ENCODE assay signal across 8 mouse cellular contexts in genomic region chrX:48410388-48410776, GRCm38 (mm10). TPM values are rescaled to one million over a fixed set of nuclear protein-coding genes. Genes with fewer than 3 reads are reported as not detected.
DNase-seq lines count a peak whose midpoint lies in the region; ATAC-seq and TF ChIP-seq lines count a peak whose summit lies in the region.

No protein-coding gene starts in this region.

- WGBS in kidney, postnatal 0 days: 26% methylated on average over 7 of the region's 7 CpGs
- WGBS in limb, embryonic 10.5 days: 25% methylated on average over 7 of the region's 7 CpGs

- no peaks in the 10 kb centered on the region for H3K79me2 ChIP-seq in myocyte (ENCODE audit: control insufficient read depth, insufficient read depth)

- H3K4me2 ChIP-seq in kidney, postnatal 0 days (ENCODE audit: low read length): peak overlapping the region; percentile 53; the same call in 1 of the 2 replicates
- peak overlapping the region; percentile 24 for H3K4me2 ChIP-seq in myocyte (ENCODE audit: low read depth)

- H3K4me3 ChIP-seq in kidney, postnatal 0 days (replicated peaks; ENCODE audit: low read depth, low read length): no peak overlapping the region; the same call in 1 of the 2 replicates
- peak overlapping the region; percentile 52 for H3K4me3 ChIP-seq in limb, embryonic 10.5 days
- H3K4me3 ChIP-seq in myocyte: peak overlapping the region; percentile 14

- intact Hi-C loops in gastrocnemius, postnatal 36 days (cut with DNase I): loop anchor here (2.0 to 10.0 kb wide), 2 partner anchors 130 to 416 kb away; no protein-coding TSS in a partner anchor

- no peak overlapping the region for H3K9ac ChIP-seq in kidney, postnatal 0 days (ENCODE audit: low read depth, low read length)

- TF ChIP-seq POLR2A in myocyte (IDR thresholded peaks at IDR 0.05; ENCODE audit: insufficient read length, low read depth): no peak

- H3K27me3 ChIP-seq in kidney, postnatal 0 days (ENCODE audit: insufficient read depth, low read length): no peaks in the 10 kb centered on the region
- H3K27me3 ChIP-seq in limb, embryonic 10.5 days (ENCODE audit: low read depth, poor library complexity, severe bottlenecking): 0 out of 2 replicates have a peak, but pooled peaks cover 15% of the 10 kb centered on the region
- H3K27me3 ChIP-seq in myocyte (ENCODE audit: control insufficient read depth, insufficient read depth, insufficient read length): no peaks in the 10 kb centered on the region

- no peak for TF ChIP-seq CTCF in kidney, postnatal 0 days (IDR thresholded peaks at IDR 0.05; ENCODE audit: low read depth)

- H3K36me3 ChIP-seq in kidney, postnatal 0 days (ENCODE audit: insufficient read depth, low read length): no peaks in the 10 kb centered on the region
- peaks cover 17% of the 10 kb centered on the region for H3K36me3 ChIP-seq in limb, embryonic 10.5 days
- H3K36me3 ChIP-seq in myocyte (ENCODE audit: control insufficient read depth, insufficient read depth): no peaks in the 10 kb centered on the region

- DNase-seq in kidney, postnatal 0 days (ENCODE audit: low spot score): no peak
- DNase-seq in kidney, postnatal 25 days: no peak
- no peak for DNase-seq in limb, embryonic 10.5 days (ENCODE audit: low spot score)
- DNase-seq in yolk sac, embryonic 10.5 days (ENCODE audit: low spot score): no peak
- DNase-seq in embryo, embryonic 11 days: no peak
- DNase-seq in gastrocnemius, postnatal 36 days: no peak

- H3K27ac ChIP-seq in kidney, postnatal 0 days: no peak overlapping the region
- no peak overlapping the region for H3K27ac ChIP-seq in limb, embryonic 10.5 days

- ATAC-seq in kidney, postnatal 0 days (replicated peaks; ENCODE audit: low FRiP score, low read depth): no peak
- peak; percentile 46 for ATAC-seq in erythroid progenitor cell, adult 5-6 weeks (replicated peaks; ENCODE audit: low FRiP score, poor library complexity, severe bottlenecking)

- H3K9me3 ChIP-seq in kidney, postnatal 0 days (replicated peaks; ENCODE audit: low read length): no peaks in the 10 kb centered on the region
- H3K9me3 ChIP-seq in limb, embryonic 10.5 days (replicated peaks): no peaks in the 10 kb centered on the region

- no peak overlapping the region for H3ac ChIP-seq in myocyte (ENCODE audit: control insufficient read depth, insufficient read length)

- no peaks in the 10 kb centered on the region for H3K4me1 ChIP-seq in kidney, postnatal 0 days (replicated peaks; ENCODE audit: insufficient read depth, low read length)
- H3K4me1 ChIP-seq in limb, embryonic 10.5 days: peaks cover 3% of the 10 kb centered on the region; the same call in 1 of the 2 replicates

TF ChIP-seq in myocyte, 11 proteins besides CTCF, POLR2A, EP300 and RAD21:
- TF ChIP-seq USF1 (IDR thresholded peaks at IDR 0.05; ENCODE audit: low read depth) (no peak), TCF12 (IDR thresholded peaks at IDR 0.05; ENCODE audit: insufficient read depth, poor library complexity, severe bottlenecking) (no peak)
TF ChIP-seq in myocyte: peak in this region for 0.

RNA-seq across cellular contexts. Expression of gene Elf4, which starts 52.5 kb away (rescaled TPM):
- polyA plus RNA-seq in kidney, postnatal 0 days (2015; fragmentation: Nextera tagmentation; extraction: Ambion mirVana): 2.2 and 2.4 TPM in 2 replicates
- total RNA-seq in erythroid progenitor cell, adult 5-6 weeks (2015; ENCODE audit: low replicate concordance): 18.0 and 23.5 TPM in 2 replicates
- total RNA-seq in erythroid progenitor cell, adult 5-6 weeks (2017; ENCODE audit: low replicate concordance): 5.1 and 10.3 TPM in 2 replicates
- polyA plus RNA-seq in limb, embryonic 10.5 days (2016; fragmentation: Nextera tagmentation; extraction: Ambion mirVana): 1.8 and 1.9 TPM in 2 replicates
- polyA plus RNA-seq in myocyte (2012; fragmentation: generic; extraction: Trizol): 7.0 TPM
- total RNA-seq in gastrocnemius, postnatal 36 days (2021): 1 to 10 TPM; 1.9 to 2.0 TPM
